Mouse (Mus musculus): ENCODE measurements around the gene Foxj1. TPM values are rescaled to one million over a fixed set of nuclear protein-coding genes. Genes with fewer than 3 reads are reported as not detected.

Foxj1 gene
- total and polyA plus RNA-seq, 3 experiments: 0.26 to 3.0 (median 2.6) TPM

- TF ChIP-seq TCF12 (IDR thresholded peaks at IDR 0.05; ENCODE audit: low read depth, low read length) (peak; percentile 67; the same call in 1 of the 2 replicates), ZC3H11A (IDR thresholded peaks at IDR 0.05; ENCODE audit: low read depth, low read length) (peak; percentile 99), UBTF (IDR thresholded peaks at IDR 0.05; ENCODE audit: low read depth, low read length) (no peak), TBP (conservative IDR thresholded peaks at IDR 0.05; ENCODE audit: low read depth, low read length) (no peak), MXI1 (IDR thresholded peaks at IDR 0.05; ENCODE audit: low read depth, low read length) (peak; percentile 59; the same call in 1 of the 2 replicates), ZNF384 (IDR thresholded peaks at IDR 0.05; ENCODE audit: low read depth, low read length) (no peak), MEF2A (IDR thresholded peaks at IDR 0.05; ENCODE audit: borderline replicate concordance, low read depth, low read length) (peak; percentile 65; the same call in 1 of the 2 replicates), USF1 (IDR thresholded peaks at IDR 0.05; ENCODE audit: low read depth, low read length) (no peak), MAZ (IDR thresholded peaks at IDR 0.05; ENCODE audit: low read depth, low read length) (0 out of 2 replicates have a peak, but pooled peaks have one; percentile 59), CHD1 (IDR thresholded peaks at IDR 0.05; ENCODE audit: low read depth, low read length) (no peak), IRF4 (IDR thresholded peaks at IDR 0.05; ENCODE audit: low read depth, low read length) (peak; percentile 56; the same call in 1 of the 2 replicates), E2F4 (IDR thresholded peaks at IDR 0.05; ENCODE audit: insufficient replicate concordance, low read depth, low read length) (no peak), MAFK (IDR thresholded peaks at IDR 0.05; ENCODE audit: insufficient replicate concordance, low read length) (peak; percentile 72; the same call in 1 of the 2 replicates), EP300 (IDR thresholded peaks at IDR 0.05; ENCODE audit: low read length) (peak; percentile 40; the same call in 1 of the 2 replicates)
Observed at GRCm38 (mm10) chr11:116318719-116319659, 16.2 kb downstream of the Foxj1 start (continued).

- TF ChIP-seq MXI1 (IDR thresholded peaks at IDR 0.05; ENCODE audit: low read depth, low read length): no peak
- TF ChIP-seq USF1 (IDR thresholded peaks at IDR 0.05; ENCODE audit: low read depth, low read length): no peak
- no peak for TF ChIP-seq JUND (conservative IDR thresholded peaks at IDR 0.05; ENCODE audit: low read depth, low read length)
- TF ChIP-seq KAT2A (IDR thresholded peaks at IDR 0.05; ENCODE audit: insufficient replicate concordance, low read length): no peak
- no peak for TF ChIP-seq NELFE (IDR thresholded peaks at IDR 0.05; ENCODE audit: low read depth, low read length)
- no peak for TF ChIP-seq RCOR1 (conservative IDR thresholded peaks at IDR 0.05; ENCODE audit: low read depth, low read length)
- TF ChIP-seq CHD2 (IDR thresholded peaks at IDR 0.05; ENCODE audit: low read length): no peak
- no peak for TF ChIP-seq CHD1 (IDR thresholded peaks at IDR 0.05; ENCODE audit: low read depth, low read length)
- no peak for TF ChIP-seq CTCF (conservative IDR thresholded peaks at IDR 0.05 in 1 of 2, IDR thresholded peaks at IDR 0.05 in 1 of 2; ENCODE audit: low read depth in 2 of 2, low read length in 2 of 2)
- no peak for TF ChIP-seq POLR2A (IDR thresholded peaks at IDR 0.05; ENCODE audit: low read depth, low read length)
- no peak for TF ChIP-seq HCFC1 (IDR thresholded peaks at IDR 0.05; ENCODE audit: low read depth, low read length)
- in situ Hi-C loops (cut with MboI; ENCODE audit: low pct_ligation_motif_present, low pct_unique_long_range_greater_than_20kb, low sequenced_read_pairs): no loop called here
Observed at GRCm38 (mm10) chr11:116312359-116312758, 22.8 kb downstream of the Foxj1 start.

More at GRCm38 (mm10) chr11:116312359-116312758, 22.8 kb downstream of the Foxj1 start:
- no peaks in the 10 kb centered on the region for H3K27me3 ChIP-seq (replicated peaks)
- dilution Hi-C loops (cut with MboI; ENCODE audit: extremely low pct_ligation_motif_present, extremely low pct_unique_long_range_greater_than_20kb, low sequenced_read_pairs): no loop called here
- peaks cover 11 to 22% of the 10 kb centered on the region in 2 experiments; a peak in 3 of 4 replicates for H3K4me1 ChIP-seq (ENCODE audit: control insufficient read depth in 1 of 2, insufficient read depth in 2 of 2)
- no peaks in the 10 kb centered on the region for H3K9me3 ChIP-seq (replicated peaks; ENCODE audit: low read length)
- no peak overlapping the region for H3K9ac ChIP-seq (ENCODE audit: insufficient read depth, low read depth)
- H3K79me2 ChIP-seq (replicated peaks; ENCODE audit: control insufficient read depth, extremely low read depth, insufficient read depth, poor library complexity, severe bottlenecking): no peaks in the 10 kb centered on the region
- H3K4me3 ChIP-seq (replicated peaks in 1 of 3; ENCODE audit: low read depth in 2 of 3, low read length in 2 of 3, poor library complexity in 1 of 3): no peak overlapping the region
- no peaks in the 10 kb centered on the region for H3K36me3 ChIP-seq (replicated peaks in 1 of 2; ENCODE audit: control insufficient read depth in 1 of 2, insufficient read depth in 1 of 2, low read length in 1 of 2)
- DNase-seq (ENCODE audit: extremely low read depth): no peak
- no peak overlapping the region for H3K4me2 ChIP-seq (ENCODE audit: insufficient read depth, low read depth, poor library complexity, severe bottlenecking)
- H3K27ac ChIP-seq (ENCODE audit: insufficient read depth, low read depth): no peak overlapping the region

Data from CH12.LX (cell line).